Mouse (Mus musculus) C2C12 (cell line): Measurements from ENCODE around the gene Hoxc6. TPM values are rescaled to one million over a fixed set of nuclear protein-coding genes. Genes with fewer than 3 reads are reported as not detected.

ENCODE experiments used
- H3K27me3 ChIP-seq: one replicate; pipeline ENCODE4 v1.6.1; 2011; ENCODE audit not compliant: control insufficient read depth, insufficient read depth, insufficient read length
- H3K36me3 ChIP-seq: one replicate; pipeline ENCODE4 v1.6.1; 2011; ENCODE audit not compliant: control insufficient read depth, insufficient read depth
- H3K4me3 ChIP-seq: one replicate; pipeline ENCODE4 v1.5.1; 2011; ENCODE audit warnings: mild to moderate bottlenecking, control low read depth; ENCODE audit not compliant: poor library complexity, insufficient read depth, severe bottlenecking
- H3K79me2 ChIP-seq: one replicate; pipeline ENCODE4 v1.6.1; 2011; ENCODE audit not compliant: control insufficient read depth, insufficient read depth
- H3K79me3 ChIP-seq: one replicate; pipeline ENCODE4 v1.6.1; 2011; ENCODE audit warnings: low read depth, control low read depth
- H3ac ChIP-seq: one replicate; pipeline ENCODE3; 2011; ENCODE audit warnings: low read depth; ENCODE audit not compliant: control insufficient read depth, insufficient read length
- CEBPB ChIP-seq: IDR thresholded peaks from one replicate; pipeline ENCODE4 v1.6.1; 2011; ENCODE audit warnings: low read depth, mild to moderate bottlenecking, control low read depth, moderate library complexity
- CTCF ChIP-seq: IDR thresholded peaks from one replicate; pipeline ENCODE4 v1.5.1; 2011; ENCODE audit not compliant: control insufficient read depth, insufficient read depth, insufficient read length
- FOSL1 ChIP-seq: IDR thresholded peaks from one replicate; pipeline ENCODE4 v1.8.0; 2011; ENCODE audit warnings: mild to moderate bottlenecking, low read length; ENCODE audit not compliant: poor library complexity, insufficient read depth, severe bottlenecking
- MAX ChIP-seq: IDR thresholded peaks from one replicate; pipeline ENCODE4 v1.6.1; 2011; ENCODE audit warnings: mild to moderate bottlenecking, control low read depth
- MYOD1 ChIP-seq: IDR thresholded peaks from one replicate; pipeline ENCODE4 v1.6.1; 2011; ENCODE audit warnings: low read depth; ENCODE audit not compliant: control insufficient read depth, insufficient read length
- MYOG ChIP-seq: IDR thresholded peaks from one replicate; pipeline ENCODE4 v1.6.1; 2011; ENCODE audit not compliant: control insufficient read depth, insufficient read length; ENCODE audit errors: extremely low read depth
- USF1 ChIP-seq: IDR thresholded peaks from one replicate; pipeline ENCODE4 v1.6.1; 2011; ENCODE audit warnings: low read depth, mild to moderate bottlenecking, control low read depth, moderate library complexity
- polyA plus RNA-seq: library from polyadenylated mRNA; unstranded; fragments of >200 nt; fragmentation: generic; extraction: Trizol; gene quantifications from one replicate; pipeline ENCODE4 v1.2.1, GENCODE M21; 2012; ENCODE audit warnings: missing spikeins

Hoxc6 gene
- polyA plus RNA-seq, 1 experiment: 10.6 TPM

GRCm38 (mm10) chr15:102962492-102962891 is 35.6 kb upstream of the Hoxc6 start:
- Histone ChIP-seq H3K4me3 (peak overlapping the region; percentile 71), H3K79me2 (peaks cover 99% of the 10 kb centered on the region), H3K27me3 (no peaks in the 10 kb centered on the region), H3K36me3 (peaks cover 2% of the 10 kb centered on the region), H3K79me3 (peaks cover 72% of the 10 kb centered on the region), H3ac (peak overlapping the region; percentile 66)
- TF ChIP-seq MYOG (no peak), FOSL1 (no peak), CTCF (no peak), USF1 (no peak), CEBPB (no peak), MYOD1 (no peak), MAX (no peak)

GRCm38 (mm10) chr15:102963259-102963658 is 34.8 kb upstream of the Hoxc6 start:
- Histone ChIP-seq H3K4me3 (peak overlapping the region; percentile 71), H3K27me3 (no peaks in the 10 kb centered on the region)

GRCm38 (mm10) chr15:102963671-102964640 is 34.1 kb upstream of the Hoxc6 start:
- peaks cover 99% of the 10 kb centered on the region for H3K79me2 ChIP-seq
- peak overlapping the region; percentile 67 for H3ac ChIP-seq
- TF ChIP-seq CTCF: no peak
- TF ChIP-seq MYOD1: no peak
- TF ChIP-seq MAX: peak; percentile 93
- peaks cover 72% of the 10 kb centered on the region for H3K79me3 ChIP-seq
- H3K27me3 ChIP-seq: no peaks in the 10 kb centered on the region
- H3K36me3 ChIP-seq: no peaks in the 10 kb centered on the region
- H3K4me3 ChIP-seq: peak overlapping the region; percentile 71

More at GRCm38 (mm10) chr15:102963259-102963658, 34.8 kb upstream of the Hoxc6 start:
- Histone ChIP-seq H3K36me3 (no peaks in the 10 kb centered on the region), H3K79me3 (peaks cover 71% of the 10 kb centered on the region), H3K79me2 (peaks cover 99% of the 10 kb centered on the region), H3ac (peak overlapping the region; percentile 70)
- TF ChIP-seq FOSL1: no peak
- no peak for TF ChIP-seq CEBPB

- H3ac ChIP-seq: peak overlapping the region; percentile 61
- no peaks in the 10 kb centered on the region for H3K27me3 ChIP-seq
- no peaks in the 10 kb centered on the region for H3K36me3 ChIP-seq
- TF ChIP-seq CEBPB: no peak
- no peak for TF ChIP-seq CTCF
- TF ChIP-seq FOSL1: no peak
- TF ChIP-seq MYOG: no peak
- no peak for TF ChIP-seq MAX
- no peak for TF ChIP-seq USF1
- no peak for TF ChIP-seq MYOD1
- peaks cover 76% of the 10 kb centered on the region for H3K79me3 ChIP-seq
- peak overlapping the region; percentile 71 for H3K4me3 ChIP-seq
- peaks cover 99% of the 10 kb centered on the region for H3K79me2 ChIP-seq
Observed at GRCm38 (mm10) chr15:102965003-102965891, 32.8 kb upstream of the Hoxc6 start.

- Histone ChIP-seq H3K79me3 (peaks cover 80% of the 10 kb centered on the region), H3K79me2 (peaks cover 99% of the 10 kb centered on the region), H3K27me3 (no peaks in the 10 kb centered on the region), H3ac (peak overlapping the region; percentile 61), H3K4me3 (peak overlapping the region; percentile 71), H3K36me3 (no peaks in the 10 kb centered on the region)
- peak; percentile 95 for TF ChIP-seq USF1
- TF ChIP-seq MYOD1: no peak
- peak; percentile 83 for TF ChIP-seq MAX
- TF ChIP-seq CTCF: peak; percentile 100
- TF ChIP-seq FOSL1: no peak
Observed at GRCm38 (mm10) chr15:102965892-102966775, 31.9 kb upstream of the Hoxc6 start.
